Mouse (Mus musculus): ENCODE results near the gene Aqp9. TPM values are rescaled to one million over a fixed set of nuclear protein-coding genes. Genes with fewer than 3 reads are reported as not detected.

Gene Aqp9
- polyA plus RNA-seq, 1 experiment from 2014 or later = 0.84 TPM

GRCm38 (mm10) chr9:71162858-71163740 lies 5.4 kb downstream of the Aqp9 start:
- no peaks in the 10 kb centered on the region for H3K36me3 ChIP-seq (ENCODE audit: control insufficient read depth, insufficient read depth, low read length)
- 57% methylated on average over 12 of the region's 12 CpGs for WGBS
- H3K9ac ChIP-seq (ENCODE audit: low read length) = no peak overlapping the region
- no peaks in the 10 kb centered on the region for H3K9me3 ChIP-seq (replicated peaks; ENCODE audit: control insufficient read depth, low read length)
- no peak overlapping the region for H3K4me3 ChIP-seq (replicated peaks; ENCODE audit: low read length)
- H3K4me1 ChIP-seq (ENCODE audit: control insufficient read depth, insufficient read depth, low read length) = peaks cover 7% of the 10 kb centered on the region
- H3K4me2 ChIP-seq (ENCODE audit: low read depth, low read length) = no peak overlapping the region
- no peak overlapping the region for H3K27ac ChIP-seq (ENCODE audit: low read length)
- ATAC-seq (ENCODE audit: insufficient read depth, low FRiP score) = no peak
- H3K27me3 ChIP-seq (ENCODE audit: control insufficient read depth, insufficient read depth, low read length) = no peaks in the 10 kb centered on the region

- no peaks in the 10 kb centered on the region for H3K36me3 ChIP-seq (ENCODE audit: control insufficient read depth, insufficient read depth, low read length)
- WGBS = 72% methylated on average over 8 of the region's 8 CpGs
- no peak for ATAC-seq (ENCODE audit: insufficient read depth, low FRiP score)
- no peak overlapping the region for H3K4me2 ChIP-seq (ENCODE audit: low read depth, low read length)
- no peak overlapping the region for H3K4me3 ChIP-seq (replicated peaks; ENCODE audit: low read length)
- no peaks in the 10 kb centered on the region for H3K27me3 ChIP-seq (ENCODE audit: control insufficient read depth, insufficient read depth, low read length)
- H3K9ac ChIP-seq (ENCODE audit: low read length) = no peak overlapping the region
- H3K9me3 ChIP-seq (replicated peaks; ENCODE audit: control insufficient read depth, low read length) = no peaks in the 10 kb centered on the region
- H3K4me1 ChIP-seq (ENCODE audit: control insufficient read depth, insufficient read depth, low read length) = peaks cover 3% of the 10 kb centered on the region
- H3K27ac ChIP-seq (ENCODE audit: low read length) = no peak overlapping the region
Measured at GRCm38 (mm10) chr9:71162131-71162857, 6.2 kb downstream of the Aqp9 start.

- Histone ChIP-seq H3K4me2 (ENCODE audit: low read depth, low read length) (no peak overlapping the region), H3K9ac (ENCODE audit: low read length) (no peak overlapping the region), H3K36me3 (ENCODE audit: control insufficient read depth, insufficient read depth, low read length) (no peaks in the 10 kb centered on the region), H3K4me3 (replicated peaks; ENCODE audit: low read length) (no peak overlapping the region), H3K9me3 (replicated peaks; ENCODE audit: control insufficient read depth, low read length) (no peaks in the 10 kb centered on the region), H3K27me3 (ENCODE audit: control insufficient read depth, insufficient read depth, low read length) (no peaks in the 10 kb centered on the region), H3K27ac (ENCODE audit: low read length) (no peak overlapping the region), H3K4me1 (ENCODE audit: control insufficient read depth, insufficient read depth, low read length) (peaks cover 3% of the 10 kb centered on the region)
- WGBS = 83% methylated on average over 13 of the region's 13 CpGs
- ATAC-seq (ENCODE audit: insufficient read depth, low FRiP score) = no peak
Measured at GRCm38 (mm10) chr9:71160849-71161711, 7.4 kb downstream of the Aqp9 start.

- H3K9ac ChIP-seq (ENCODE audit: low read length) = no peak overlapping the region
- H3K27ac ChIP-seq (ENCODE audit: low read length) = no peak overlapping the region
- H3K9me3 ChIP-seq (replicated peaks; ENCODE audit: control insufficient read depth, low read length) = no peaks in the 10 kb centered on the region
- no peak for ATAC-seq (ENCODE audit: insufficient read depth, low FRiP score)
- H3K4me1 ChIP-seq (ENCODE audit: control insufficient read depth, insufficient read depth, low read length) = peaks cover under 1% of the 10 kb centered on the region
- H3K4me3 ChIP-seq (replicated peaks; ENCODE audit: low read length) = no peak overlapping the region
- no peaks in the 10 kb centered on the region for H3K27me3 ChIP-seq (ENCODE audit: control insufficient read depth, insufficient read depth, low read length)
- WGBS = 62% methylated on average over 5 of the region's 5 CpGs
- H3K4me2 ChIP-seq (ENCODE audit: low read depth, low read length) = no peak overlapping the region
- H3K36me3 ChIP-seq (ENCODE audit: control insufficient read depth, insufficient read depth, low read length) = no peaks in the 10 kb centered on the region
Measured at GRCm38 (mm10) chr9:71159686-71160085, 8.8 kb downstream of the Aqp9 start.

- Histone ChIP-seq H3K4me3 (replicated peaks; ENCODE audit: low read length) (no peak overlapping the region), H3K36me3 (ENCODE audit: control insufficient read depth, insufficient read depth, low read length) (no peaks in the 10 kb centered on the region), H3K4me1 (ENCODE audit: control insufficient read depth, insufficient read depth, low read length) (no peaks in the 10 kb centered on the region), H3K4me2 (ENCODE audit: low read depth, low read length) (no peak overlapping the region), H3K27me3 (ENCODE audit: control insufficient read depth, insufficient read depth, low read length) (no peaks in the 10 kb centered on the region), H3K27ac (ENCODE audit: low read length) (no peak overlapping the region), H3K9ac (ENCODE audit: low read length) (no peak overlapping the region), H3K9me3 (replicated peaks; ENCODE audit: control insufficient read depth, low read length) (no peaks in the 10 kb centered on the region)
- WGBS = 59% methylated on average over 7 of the region's 7 CpGs
- no peak for ATAC-seq (ENCODE audit: insufficient read depth, low FRiP score)
Measured at GRCm38 (mm10) chr9:71159060-71159626, 9.3 kb downstream of the Aqp9 start.

- H3K36me3 ChIP-seq (ENCODE audit: control insufficient read depth, insufficient read depth, low read length) = no peaks in the 10 kb centered on the region
- no peaks in the 10 kb centered on the region for H3K27me3 ChIP-seq (ENCODE audit: control insufficient read depth, insufficient read depth, low read length)
- no peak for ATAC-seq (ENCODE audit: insufficient read depth, low FRiP score)
- 86% methylated on average over 15 of the region's 15 CpGs for WGBS
- no peak overlapping the region for H3K4me3 ChIP-seq (replicated peaks; ENCODE audit: low read length)
- H3K27ac ChIP-seq (ENCODE audit: low read length) = no peak overlapping the region
- no peak overlapping the region for H3K4me2 ChIP-seq (ENCODE audit: low read depth, low read length)
- H3K9me3 ChIP-seq (replicated peaks; ENCODE audit: control insufficient read depth, low read length) = no peaks in the 10 kb centered on the region
- H3K9ac ChIP-seq (ENCODE audit: low read length) = no peak overlapping the region
- H3K4me1 ChIP-seq (ENCODE audit: control insufficient read depth, insufficient read depth, low read length) = no peaks in the 10 kb centered on the region
Measured at GRCm38 (mm10) chr9:71157921-71158646, 10.4 kb downstream of the Aqp9 start.

GRCm38 (mm10) chr9:71156447-71157035 lies 11.9 kb downstream of the Aqp9 start:
- ATAC-seq (ENCODE audit: insufficient read depth, low FRiP score) = no peak
- Histone ChIP-seq H3K27ac (ENCODE audit: low read length) (no peak overlapping the region), H3K4me2 (ENCODE audit: low read depth, low read length) (no peak overlapping the region), H3K9ac (ENCODE audit: low read length) (no peak overlapping the region), H3K9me3 (replicated peaks; ENCODE audit: control insufficient read depth, low read length) (no peaks in the 10 kb centered on the region), H3K4me1 (ENCODE audit: control insufficient read depth, insufficient read depth, low read length) (no peaks in the 10 kb centered on the region), H3K27me3 (ENCODE audit: control insufficient read depth, insufficient read depth, low read length) (no peaks in the 10 kb centered on the region), H3K36me3 (ENCODE audit: control insufficient read depth, insufficient read depth, low read length) (no peaks in the 10 kb centered on the region), H3K4me3 (replicated peaks; ENCODE audit: low read length) (no peak overlapping the region)
- 73% methylated on average over 9 of the region's 9 CpGs for WGBS

GRCm38 (mm10) chr9:71155399-71156005 lies 13.0 kb downstream of the Aqp9 start:
- Histone ChIP-seq H3K4me2 (ENCODE audit: low read depth, low read length) (no peak overlapping the region), H3K36me3 (ENCODE audit: control insufficient read depth, insufficient read depth, low read length) (no peaks in the 10 kb centered on the region), H3K27me3 (ENCODE audit: control insufficient read depth, insufficient read depth, low read length) (no peaks in the 10 kb centered on the region), H3K4me3 (replicated peaks; ENCODE audit: low read length) (no peak overlapping the region), H3K9ac (ENCODE audit: low read length) (no peak overlapping the region), H3K27ac (ENCODE audit: low read length) (no peak overlapping the region), H3K4me1 (ENCODE audit: control insufficient read depth, insufficient read depth, low read length) (0 out of 2 replicates have a peak, but pooled peaks cover 3% of the 10 kb centered on the region), H3K9me3 (replicated peaks; ENCODE audit: control insufficient read depth, low read length) (no peaks in the 10 kb centered on the region)
- no peak for ATAC-seq (ENCODE audit: insufficient read depth, low FRiP score)
- WGBS = 81% methylated on average over 7 of the region's 7 CpGs
